Mouse (Mus musculus): ENCODE results near the gene Plcl1. TPM values are rescaled to one million over a fixed set of nuclear protein-coding genes. Genes with fewer than 3 reads are reported as not detected.
A peak's percentile ranks its signal among the peaks of the same experiment; 100 is the strongest.

Plcl1 gene
- total RNA-seq (2012; rRNA removed) (under 0.01 and 0.13 TPM in 2 replicates), total RNA-seq (2014; rRNA removed) (0.07 and 0.08 TPM in 2 replicates), polyA plus RNA-seq (2012; ENCODE audit: insufficient read length, low read depth) (0.04 and 0.41 TPM in 2 replicates)

- TF ChIP-seq MXI1 (IDR thresholded peaks at IDR 0.05; ENCODE audit: low read depth, low read length) (peak; percentile 47), CHD1 (IDR thresholded peaks at IDR 0.05; ENCODE audit: low read depth, low read length) (no peak), ELF1 (IDR thresholded peaks at IDR 0.05; ENCODE audit: low read depth, low read length) (peak; percentile 67), CHD2 (IDR thresholded peaks at IDR 0.05; ENCODE audit: low read length) (peak; percentile 58), MYC (IDR thresholded peaks at IDR 0.05; ENCODE audit: low read depth, low read length) (no peak), MAZ (IDR thresholded peaks at IDR 0.05; ENCODE audit: low read depth, low read length) (0 out of 2 replicates have a peak, but pooled peaks have one; percentile 21), TBP (conservative IDR thresholded peaks at IDR 0.05; ENCODE audit: low read depth, low read length) (no peak), SMC3 (IDR thresholded peaks at IDR 0.05; ENCODE audit: low read depth, low read length) (no peak), SIN3A (IDR thresholded peaks at IDR 0.05; ENCODE audit: low read length) (peak; percentile 69), NRF1 (IDR thresholded peaks at IDR 0.05; ENCODE audit: low read depth, low read length) (peak; percentile 80), GABPA (IDR thresholded peaks at IDR 0.05; ENCODE audit: insufficient replicate concordance, low read depth, low read length) (no peak), POLR2AphosphoS2 (IDR thresholded peaks at IDR 0.05; ENCODE audit: low read depth, low read length) (no peak), UBTF (IDR thresholded peaks at IDR 0.05; ENCODE audit: low read depth, low read length) (peak; percentile 74; the same call in 1 of the 2 replicates), TCF12 (IDR thresholded peaks at IDR 0.05; ENCODE audit: low read depth, low read length) (0 out of 2 replicates have a peak, but pooled peaks have one; percentile 26)
- Histone ChIP-seq H3K36me3 (replicated peaks in 1 of 2; ENCODE audit: control insufficient read depth in 1 of 2, insufficient read depth in 1 of 2, low read length in 1 of 2) (no peaks in the 10 kb centered on the region), H3K27ac (ENCODE audit: insufficient read depth, low read depth) (no peak within 1 kb of the TSS), H3K79me2 (replicated peaks; ENCODE audit: control insufficient read depth, extremely low read depth, insufficient read depth, poor library complexity, severe bottlenecking) (no peaks in the 10 kb centered on the region), H3K27me3 (replicated peaks) (peaks cover 5% of the 10 kb centered on the region), H3K9me3 (replicated peaks; ENCODE audit: low read length) (no peaks in the 10 kb centered on the region), H3K4me1 (ENCODE audit: control insufficient read depth in 1 of 2, insufficient read depth in 2 of 2) (peaks cover 0 to 5% of the 10 kb centered on the region in 2 experiments; a peak in 2 of 4 replicates), H3K4me2 (ENCODE audit: insufficient read depth, low read depth, poor library complexity, severe bottlenecking) (peak within 1 kb of the TSS; percentile 88), H3K9ac (ENCODE audit: insufficient read depth, low read depth) (peak within 1 kb of the TSS; percentile 32; the same call in 1 of the 2 replicates), H3K4me3 (replicated peaks in 1 of 3; ENCODE audit: low read depth in 2 of 3, low read length in 2 of 3, poor library complexity in 1 of 3) (peak within 1 kb of the TSS; percentile 14 to 65 (median 54))
- dilution Hi-C loops (cut with MboI; ENCODE audit: extremely low pct_ligation_motif_present, extremely low pct_unique_long_range_greater_than_20kb, low sequenced_read_pairs) = no loop called here
- peak; percentile 84 for DNase-seq (ENCODE audit: extremely low read depth)
- in situ Hi-C loops (cut with MboI; ENCODE audit: low pct_ligation_motif_present, low pct_unique_long_range_greater_than_20kb, low sequenced_read_pairs) = loop anchor here (10.0 to 25.0 kb wide), 2 partner anchors 329 to 457 kb away; no protein-coding TSS in a partner anchor
These were observed at the start of gene Plcl1 for GRCm38 (mm10) chr1:55405272-55406022. TSS of gene Plcl1 (plus strand) at chr1:55405921.

GRCm38 (mm10) chr1:55362634-55363033, 43.1 kb upstream of the Plcl1 start:
- Histone ChIP-seq H3K36me3 (replicated peaks in 1 of 2; ENCODE audit: control insufficient read depth in 1 of 2, insufficient read depth in 1 of 2, low read length in 1 of 2) (no peaks in the 10 kb centered on the region), H3K4me2 (ENCODE audit: insufficient read depth, low read depth, poor library complexity, severe bottlenecking) (no peak overlapping the region), H3K79me2 (replicated peaks; ENCODE audit: control insufficient read depth, extremely low read depth, insufficient read depth, poor library complexity, severe bottlenecking) (no peaks in the 10 kb centered on the region), H3K9ac (ENCODE audit: insufficient read depth, low read depth) (no peak overlapping the region), H3K4me3 (replicated peaks in 1 of 3; ENCODE audit: low read depth in 2 of 3, low read length in 2 of 3, poor library complexity in 1 of 3) (no peak overlapping the region), H3K27ac (ENCODE audit: insufficient read depth, low read depth) (no peak overlapping the region), H3K27me3 (replicated peaks) (no peaks in the 10 kb centered on the region), H3K4me1 (ENCODE audit: control insufficient read depth in 1 of 2, insufficient read depth in 2 of 2) (no peaks in the 10 kb centered on the region), H3K9me3 (replicated peaks; ENCODE audit: low read length) (peaks cover 14% of the 10 kb centered on the region)
- dilution Hi-C loops (cut with MboI; ENCODE audit: extremely low pct_ligation_motif_present, extremely low pct_unique_long_range_greater_than_20kb, low sequenced_read_pairs) = no loop called here
- in situ Hi-C loops (cut with MboI; ENCODE audit: low pct_ligation_motif_present, low pct_unique_long_range_greater_than_20kb, low sequenced_read_pairs) = no loop called here
- TF ChIP-seq JUND (conservative IDR thresholded peaks at IDR 0.05; ENCODE audit: low read depth, low read length) (no peak), MXI1 (IDR thresholded peaks at IDR 0.05; ENCODE audit: low read depth, low read length) (no peak), GABPA (IDR thresholded peaks at IDR 0.05; ENCODE audit: insufficient replicate concordance, low read depth, low read length) (no peak), HCFC1 (IDR thresholded peaks at IDR 0.05; ENCODE audit: low read depth, low read length) (no peak), NRF1 (IDR thresholded peaks at IDR 0.05; ENCODE audit: low read depth, low read length) (no peak), E2F4 (IDR thresholded peaks at IDR 0.05; ENCODE audit: insufficient replicate concordance, low read depth, low read length) (no peak), USF2 (conservative IDR thresholded peaks at IDR 0.05; ENCODE audit: low read depth, low read length) (no peak), TBP (conservative IDR thresholded peaks at IDR 0.05; ENCODE audit: low read depth, low read length) (no peak), CHD1 (IDR thresholded peaks at IDR 0.05; ENCODE audit: low read depth, low read length) (no peak), KAT2A (IDR thresholded peaks at IDR 0.05; ENCODE audit: insufficient replicate concordance, low read length) (no peak), CTCF (conservative IDR thresholded peaks at IDR 0.05 in 1 of 2, IDR thresholded peaks at IDR 0.05 in 1 of 2; ENCODE audit: low read depth in 2 of 2, low read length in 2 of 2) (no peak), MEF2A (IDR thresholded peaks at IDR 0.05; ENCODE audit: borderline replicate concordance, low read depth, low read length) (no peak), SIN3A (IDR thresholded peaks at IDR 0.05; ENCODE audit: low read length) (no peak), IRF4 (IDR thresholded peaks at IDR 0.05; ENCODE audit: low read depth, low read length) (no peak), POLR2AphosphoS2 (IDR thresholded peaks at IDR 0.05; ENCODE audit: low read depth, low read length) (no peak), MAX (IDR thresholded peaks at IDR 0.05; ENCODE audit: low read length) (no peak), TCF12 (IDR thresholded peaks at IDR 0.05; ENCODE audit: low read depth, low read length) (no peak), ZKSCAN1 (IDR thresholded peaks at IDR 0.05; ENCODE audit: borderline replicate concordance, low read depth, low read length) (no peak), NELFE (IDR thresholded peaks at IDR 0.05; ENCODE audit: low read depth, low read length) (no peak)
- DNase-seq (ENCODE audit: extremely low read depth) = no peak

Measured in CH12.LX (cell line).